Mouse (Mus musculus): ENCODE data around the gene Crip2.

- no peak for TF ChIP-seq POLR2A (IDR thresholded peaks at IDR 0.05; ENCODE audit: low read depth, low read length)
- no peak for TF ChIP-seq CTCF (IDR thresholded peaks at IDR 0.05; ENCODE audit: borderline replicate concordance, insufficient read depth, low read length)
These were observed 15.3 kb upstream of the Crip2 start for GRCm38 (mm10) chr12:113124726-113125125.
